Comparison of ENCODE assay signal across 9 mouse cellular contexts in the genomic region with DNA sequence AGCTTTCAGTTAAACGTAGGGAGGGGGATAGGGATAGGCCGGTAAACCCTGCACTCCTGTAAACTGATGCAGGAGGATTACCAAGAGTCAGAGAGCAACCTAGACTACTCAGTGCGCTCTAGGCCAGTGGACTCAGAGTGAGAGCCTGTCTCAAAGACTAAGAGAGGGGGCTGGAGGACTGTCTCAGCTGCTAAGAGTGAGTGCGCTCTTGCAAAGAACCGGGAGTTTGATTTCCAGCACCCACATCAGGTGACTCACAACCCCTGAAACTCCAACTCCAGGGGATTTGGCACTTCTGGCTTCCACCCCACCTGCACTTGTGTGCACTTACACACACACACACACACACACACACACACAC. TPM values are rescaled to one million over a fixed set of nuclear protein-coding genes. Genes with fewer than 3 reads are reported as not detected.
DNase-seq lines count a peak whose midpoint lies in the region; ATAC-seq and TF ChIP-seq lines count a peak whose summit lies in the region.
"Had no signal": no experiment of that assay in that cellular context is flagged by ENCODE, and none has a peak within 500 bp of the region (broad histone marks: within the 10 kb centered on the region; RNA-seq: fewer than 3 reads in every experiment).

No protein-coding gene starts in this region.

- 0 out of 2 replicates have a peak overlapping the region, but pooled peaks have one; percentile 53 for H3K4me2 ChIP-seq in lung, postnatal 0 days (replicated peaks; ENCODE audit: low read depth, low read length)
- peak overlapping the region; percentile 64 for H3K4me2 ChIP-seq in limb, embryonic 12.5 days
- peak overlapping the region; percentile 45 for H3K4me2 ChIP-seq in stomach, embryonic 14.5 days (replicated peaks; ENCODE audit: low read depth, low read length)

- H3K9me3 ChIP-seq in lung, postnatal 0 days (ENCODE audit: low read length), result no peaks in the 10 kb centered on the region
- no peaks in the 10 kb centered on the region for H3K9me3 ChIP-seq in limb, embryonic 12.5 days
- H3K9me3 ChIP-seq in stomach, embryonic 14.5 days (ENCODE audit: control insufficient read depth, low read depth, low read length), result no peaks in the 10 kb centered on the region

- H3K36me3 ChIP-seq in lung, postnatal 0 days (ENCODE audit: insufficient read depth, low read length), result no peaks in the 10 kb centered on the region
- H3K36me3 ChIP-seq in limb, embryonic 12.5 days, result no peaks in the 10 kb centered on the region
- H3K36me3 ChIP-seq in stomach, embryonic 14.5 days (ENCODE audit: control insufficient read depth, insufficient read depth, low read length), result no peaks in the 10 kb centered on the region

- 29% methylated on average over 5 of the region's 5 CpGs for WGBS in lung, postnatal 0 days
- 27% methylated on average over 5 of the region's 5 CpGs for WGBS in limb, embryonic 12.5 days
- WGBS in stomach, embryonic 14.5 days, result 18% methylated on average over 5 of the region's 5 CpGs

- intact Hi-C loops in gastrocnemius, adult 2 months (cut with DNase I), result loop anchor here (5.0 kb wide), 1 partner anchor 51 kb away; a partner anchor contains a TSS

- H3K27me3 ChIP-seq in lung, postnatal 0 days (replicated peaks; ENCODE audit: insufficient read depth, low read length), result no peaks in the 10 kb centered on the region
- peaks cover 13% of the 10 kb centered on the region for H3K27me3 ChIP-seq in limb, embryonic 12.5 days
- no peaks in the 10 kb centered on the region for H3K27me3 ChIP-seq in stomach, embryonic 14.5 days (ENCODE audit: control insufficient read depth, insufficient read depth, low read length)

- ATAC-seq in lung, postnatal 0 days, result no peak
- ATAC-seq in limb, embryonic 12.5 days (ENCODE audit: insufficient number of reproducible peaks, insufficient read depth, low FRiP score, low TSS enrichment, low read depth), result no peak
- no peak for ATAC-seq in stomach, embryonic 14.5 days (ENCODE audit: insufficient number of reproducible peaks, insufficient read depth, low FRiP score, low read depth)
- ATAC-seq in megakaryocyte, adult 5-6 weeks (ENCODE audit: poor library complexity, severe bottlenecking), result no peak

- TF ChIP-seq CTCF in gastrocnemius, adult 2 months (IDR thresholded peaks at IDR 0.05), result no peak
- TF ChIP-seq CTCF in lung, postnatal 0 days (IDR thresholded peaks at IDR 0.05), result no peak

- peak overlapping the region; percentile 69 for H3K4me3 ChIP-seq in gastrocnemius, adult 2 months
- no peak overlapping the region for H3K4me3 ChIP-seq in lung, postnatal 0 days (ENCODE audit: low read depth, low read length)
- peak overlapping the region; percentile 31; the same call in 1 of the 2 replicates for H3K4me3 ChIP-seq in limb, embryonic 12.5 days (replicated peaks)
- H3K4me3 ChIP-seq in stomach, embryonic 14.5 days (ENCODE audit: low read depth, low read length), result no peak overlapping the region

- no peak overlapping the region for H3K9ac ChIP-seq in lung, postnatal 0 days (replicated peaks; ENCODE audit: low read depth)
- peak overlapping the region; percentile 24 for H3K9ac ChIP-seq in limb, embryonic 12.5 days (replicated peaks)
- H3K9ac ChIP-seq in stomach, embryonic 14.5 days (replicated peaks; ENCODE audit: low read depth, low read length), result no peak overlapping the region

- TF ChIP-seq EP300 in lung, postnatal 0 days (IDR thresholded peaks at IDR 0.05), result no peak

- DNase-seq in gastrocnemius, adult 2 months, result no peak
- no peak for DNase-seq in gastrocnemius, adult 8-10 months (ENCODE audit: low spot score in 2 of 2)
- no peak for DNase-seq in lung, postnatal 0 days (ENCODE audit: low spot score)
- no peak for DNase-seq in lung, postnatal 36 days
- no peak for DNase-seq in gastrocnemius, postnatal 10 days
- DNase-seq: thymus, postnatal 14 days had no signal

- peaks cover 4% of the 10 kb centered on the region; the same call in 1 of the 2 replicates for H3K4me1 ChIP-seq in lung, postnatal 0 days (ENCODE audit: insufficient read depth, low read depth, low read length)
- peaks cover 30% of the 10 kb centered on the region for H3K4me1 ChIP-seq in limb, embryonic 12.5 days (replicated peaks)
- peaks cover 6% of the 10 kb centered on the region; the same call in 1 of the 2 replicates for H3K4me1 ChIP-seq in stomach, embryonic 14.5 days (ENCODE audit: control insufficient read depth, insufficient read depth, low read length)

- no peak overlapping the region for H3K27ac ChIP-seq in gastrocnemius, adult 2 months
- H3K27ac ChIP-seq in lung, postnatal 0 days (ENCODE audit: low read length), result no peak overlapping the region
- no peak overlapping the region for H3K27ac ChIP-seq in limb, embryonic 12.5 days
- no peak overlapping the region for H3K27ac ChIP-seq in stomach, embryonic 14.5 days (ENCODE audit: low read length)

RNA-seq across cellular contexts. Expression of a gene that starts 0.6 kb away (rescaled TPM):
- under 1 TPM; 0.08 to 0.14 TPM for total RNA-seq in gastrocnemius, adult 2 months (2021)
- total RNA-seq in gastrocnemius, adult 8-10 months (2022), result not detected
- polyA plus RNA-seq in lung, postnatal 0 days (2015; fragmentation: Nextera tagmentation; extraction: Ambion mirVana), result 6.4 and 7.3 TPM in 2 replicates
- 0.50 and 0.67 TPM in 2 replicates for polyA plus RNA-seq in limb, embryonic 12.5 days (2016; fragmentation: Nextera tagmentation; extraction: Ambion mirVana)
- polyA plus RNA-seq in stomach, embryonic 14.5 days (2014; fragmentation: Nextera tagmentation; extraction: Ambion mirVana), result 0.25 and 0.38 TPM in 2 replicates
- 1 to 10 TPM; 1.0 to 1.1 TPM for total RNA-seq in gastrocnemius, postnatal 10 days (2021)
- not detected in 2 replicates for total RNA-seq in megakaryocyte, adult 5-6 weeks (2015)
- not detected in 2 replicates for total RNA-seq in megakaryocyte, adult 5-6 weeks (2017)

RNA-seq across cellular contexts. Expression of a gene that starts 37.4 kb away (rescaled TPM):
- under 1 TPM; 0.54 to 0.56 TPM for total RNA-seq in gastrocnemius, adult 2 months (2021)
- under 1 TPM in 3 of 4 experiments, not detected in 1; 0.62 to 0.82 (median 0.67) TPM for total RNA-seq in gastrocnemius, adult 8-10 months (2022)
- 0.54 and 0.74 TPM in 2 replicates for polyA plus RNA-seq in lung, postnatal 0 days (2015; fragmentation: Nextera tagmentation; extraction: Ambion mirVana)
- polyA plus RNA-seq in limb, embryonic 12.5 days (2016; fragmentation: Nextera tagmentation; extraction: Ambion mirVana), result 0.06 TPM in 1 of 2 replicates, not detected in the other
- polyA plus RNA-seq in stomach, embryonic 14.5 days (2014; fragmentation: Nextera tagmentation; extraction: Ambion mirVana), result 0.51 and 0.81 TPM in 2 replicates
- 1 to 10 TPM; 3.2 to 4.2 TPM for total RNA-seq in gastrocnemius, postnatal 10 days (2021)
- total RNA-seq in megakaryocyte, adult 5-6 weeks (2015), result 0.16 and 0.27 TPM in 2 replicates
- total RNA-seq in megakaryocyte, adult 5-6 weeks (2017), result 0.11 and 0.69 TPM in 2 replicates

RNA-seq across cellular contexts. Expression of a gene that starts 52.6 kb away (rescaled TPM):
- total RNA-seq in gastrocnemius, adult 2 months (2021), result 10 to 100 TPM; 15.7 to 17.4 TPM
- total RNA-seq in gastrocnemius, adult 8-10 months (2022), result 10 to 100 TPM; 17.6 to 20.2 (median 19.4) TPM
- 20.1 and 22.3 TPM in 2 replicates for polyA plus RNA-seq in lung, postnatal 0 days (2015; fragmentation: Nextera tagmentation; extraction: Ambion mirVana)
- polyA plus RNA-seq in limb, embryonic 12.5 days (2016; fragmentation: Nextera tagmentation; extraction: Ambion mirVana), result 9.9 and 10.0 TPM in 2 replicates
- 12.5 and 13.8 TPM in 2 replicates for polyA plus RNA-seq in stomach, embryonic 14.5 days (2014; fragmentation: Nextera tagmentation; extraction: Ambion mirVana)
- total RNA-seq in gastrocnemius, postnatal 10 days (2021), result 10 to 100 TPM; 74.5 to 75.9 TPM
- total RNA-seq in megakaryocyte, adult 5-6 weeks (2015), result 0.27 and 0.40 TPM in 2 replicates
- total RNA-seq in megakaryocyte, adult 5-6 weeks (2017), result 0.73 and 0.88 TPM in 2 replicates

RNA-seq across cellular contexts. Expression of a gene that starts 59.5 kb away (rescaled TPM):
- 100 to 1,000 TPM; 544 to 670 TPM for total RNA-seq in gastrocnemius, adult 2 months (2021)
- 100 to 1,000 TPM; 528 to 780 (median 621) TPM for total RNA-seq in gastrocnemius, adult 8-10 months (2022)
- 728 and 824 TPM in 2 replicates for polyA plus RNA-seq in lung, postnatal 0 days (2015; fragmentation: Nextera tagmentation; extraction: Ambion mirVana)
- polyA plus RNA-seq in limb, embryonic 12.5 days (2016; fragmentation: Nextera tagmentation; extraction: Ambion mirVana), result 966 and 981 TPM in 2 replicates
- 974 and 1,057 TPM in 2 replicates for polyA plus RNA-seq in stomach, embryonic 14.5 days (2014; fragmentation: Nextera tagmentation; extraction: Ambion mirVana)
- 1,000 to 10,000 TPM in 1 of 2 experiments, 100 to 1,000 TPM in 1; 978 to 1,057 TPM for total RNA-seq in gastrocnemius, postnatal 10 days (2021)
- 716 and 867 TPM in 2 replicates for total RNA-seq in megakaryocyte, adult 5-6 weeks (2015)
- total RNA-seq in megakaryocyte, adult 5-6 weeks (2017), result 2,870 and 3,242 TPM in 2 replicates

Comparison
In these comparisons a context has a peak if more than half of its experiments do, and no peak if none do; other contexts are left out.
1. H3K4me3 ChIP-seq: peak in gastrocnemius, adult 2 months (single experiment) and limb, embryonic 12.5 days (single experiment); none in lung, postnatal 0 days (single experiment) and stomach, embryonic 14.5 days (single experiment).
2. RNA of a gene that starts 52.6 kb away (total RNA-seq): 74.5 to 75.9 TPM in gastrocnemius, postnatal 10 days, 17.6 to 20.2 TPM in gastrocnemius, adult 8-10 months and 15.7 to 17.4 TPM in gastrocnemius, adult 2 months; 0.27 to 0.88 TPM in megakaryocyte, adult 5-6 weeks; every median in the first group is over 4 times any median in the second.
3. Peak in every context shown above with its lines, with median percentiles within 50 percentile points of each other: H3K4me2 ChIP-seq.